In the genomic region with DNA sequence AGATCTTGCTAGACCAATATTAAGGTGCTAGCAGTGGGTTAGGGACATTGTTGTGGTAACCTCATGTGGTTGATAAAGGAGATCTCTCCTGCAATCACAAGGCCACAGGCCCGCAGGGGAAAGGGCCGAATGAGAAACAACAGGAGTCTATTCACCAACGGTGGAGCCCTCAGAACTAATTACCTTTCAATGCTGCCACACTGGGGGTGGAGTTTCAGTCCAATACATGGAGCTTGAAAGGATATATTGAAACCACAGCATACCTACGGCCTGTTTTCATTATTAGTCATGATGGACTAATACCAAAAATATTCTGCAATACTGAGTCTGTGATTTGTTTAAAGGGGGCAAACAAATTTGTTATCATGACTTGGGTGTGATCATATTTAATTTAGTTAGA, we compare ENCODE assay signal across 28 mouse cellular contexts. TPM values are rescaled to one million over a fixed set of nuclear protein-coding genes. Genes with fewer than 3 reads are reported as not detected.
DNase-seq lines count a peak whose midpoint lies in the region; ATAC-seq lines count a peak whose summit lies in the region.
"Had no signal": no experiment of that assay in that cellular context is flagged by ENCODE, and none has a peak within 500 bp of the region (broad histone marks: within the 10 kb centered on the region; RNA-seq: fewer than 3 reads in every experiment).

No protein-coding gene starts in this region.

- WGBS in hindbrain, embryonic 13.5 days, result 47% methylated on average over 4 of the region's 4 CpGs

- DNase-seq in 3134 (ENCODE audit: extremely low read depth, insufficient read length, low spot score), result peak; percentile 29
- DNase-seq in 416B (ENCODE audit: low read depth), result peak; percentile 76
- peak; percentile 7 for DNase-seq in NIH3T3 (ENCODE audit: low read depth)
- DNase-seq in lung, adult 18-20 months, result no peak
- no peak for DNase-seq in cerebellum, adult 9-11 months
- DNase-seq: adrenal gland, adult 2 months; adrenal gland, postnatal 10 days; adrenal gland, postnatal 25 days; cerebellum, adult 11 months; cerebellum, adult 18-20 months; cerebellum, adult 8-10 months; cerebellum, postnatal 10 days; cerebellum, postnatal 25 days; forebrain, postnatal 0 days had no signal

- H3K9me3 ChIP-seq in hindbrain, embryonic 13.5 days, result no peaks in the 10 kb centered on the region
- H3K9me3 ChIP-seq: embryonic facial prominence, embryonic 13.5 days; embryonic facial prominence, embryonic 15.5 days; forebrain, embryonic 13.5 days; forebrain, embryonic 15.5 days; G1E had no signal

- no peak overlapping the region for H3K4me3 ChIP-seq in hindbrain, embryonic 13.5 days
- H3K4me3 ChIP-seq: embryonic facial prominence, embryonic 13.5 days; embryonic facial prominence, embryonic 15.5 days; erythroblast, embryonic 14.5 days; forebrain, embryonic 13.5 days; forebrain, embryonic 15.5 days had no signal

- H3K27me3 ChIP-seq in hindbrain, embryonic 13.5 days, result no peaks in the 10 kb centered on the region
- H3K27me3 ChIP-seq: CH12.LX; embryonic facial prominence, embryonic 13.5 days; embryonic facial prominence, embryonic 15.5 days; forebrain, embryonic 13.5 days; forebrain, embryonic 15.5 days; Patski had no signal

- H3K9ac ChIP-seq in hindbrain, embryonic 13.5 days, result no peak overlapping the region
- H3K9ac ChIP-seq: embryonic facial prominence, embryonic 13.5 days; embryonic facial prominence, embryonic 15.5 days; forebrain, embryonic 13.5 days; forebrain, embryonic 15.5 days; forebrain, postnatal 0 days had no signal

- no peak overlapping the region for H3K4me2 ChIP-seq in hindbrain, embryonic 13.5 days
- H3K4me2 ChIP-seq: embryonic facial prominence, embryonic 13.5 days; embryonic facial prominence, embryonic 15.5 days; forebrain, embryonic 13.5 days; forebrain, embryonic 15.5 days had no signal

- H3K36me3 ChIP-seq in hindbrain, embryonic 13.5 days, result no peaks in the 10 kb centered on the region
- H3K36me3 ChIP-seq: embryonic facial prominence, embryonic 13.5 days; embryonic facial prominence, embryonic 15.5 days; forebrain, embryonic 15.5 days; G1E had no signal

- H3K4me1 ChIP-seq in hindbrain, embryonic 13.5 days (replicated peaks), result no peaks in the 10 kb centered on the region
- H3K4me1 ChIP-seq: embryonic facial prominence, embryonic 13.5 days; embryonic facial prominence, embryonic 15.5 days had no signal

- no peak overlapping the region for H3K27ac ChIP-seq in hindbrain, embryonic 13.5 days
- H3K27ac ChIP-seq: embryonic facial prominence, embryonic 13.5 days; embryonic facial prominence, embryonic 15.5 days; forebrain, embryonic 13.5 days; forebrain, embryonic 15.5 days had no signal

- ATAC-seq in hindbrain, embryonic 13.5 days (ENCODE audit: low FRiP score), result no peak
- ATAC-seq: activated CD4-positive, CD25-positive, alpha-beta regulatory T cell, adult 4 months; CD4-positive, CD25-positive, alpha-beta regulatory T cell, adult 4 months; forebrain, embryonic 13.5 days; forebrain, embryonic 15.5 days; forebrain, postnatal 0 days; Patski had no signal

RNA-seq across cellular contexts. Expression of a gene that starts 6.2 kb away (rescaled TPM):
- polyA plus RNA-seq in hindbrain, embryonic 13.5 days (2015; fragmentation: Nextera tagmentation; extraction: Ambion mirVana), result 0.14 TPM in 1 of 2 replicates, not detected in the other
- polyA plus RNA-seq: activated CD4-positive, CD25-positive, alpha-beta regulatory T cell, adult 4 months; adrenal gland, adult 2 months; CD4-positive, CD25-positive, alpha-beta regulatory T cell, adult 4 months; cortical plate, adult 2 months; embryonic facial prominence, embryonic 11.5 days; embryonic facial prominence, embryonic 13.5 days; embryonic facial prominence, embryonic 15.5 days; erythroblast, embryonic 14.5 days; forebrain, embryonic 11.5 days; forebrain, embryonic 15.5 days; forebrain, postnatal 0 days; G1E; Patski had no signal

Comparison
In these comparisons a context has a peak if more than half of its experiments do, and no peak if none do; other contexts are left out.
1. DNase-seq: peak in 3134 (single experiment), 416B (single experiment) and NIH3T3 (single experiment); none in lung, adult 18-20 months (0 of 2) and cerebellum, adult 9-11 months (single experiment).